13 mouse cellular contexts compared by ENCODE assay signal in the genomic region with DNA sequence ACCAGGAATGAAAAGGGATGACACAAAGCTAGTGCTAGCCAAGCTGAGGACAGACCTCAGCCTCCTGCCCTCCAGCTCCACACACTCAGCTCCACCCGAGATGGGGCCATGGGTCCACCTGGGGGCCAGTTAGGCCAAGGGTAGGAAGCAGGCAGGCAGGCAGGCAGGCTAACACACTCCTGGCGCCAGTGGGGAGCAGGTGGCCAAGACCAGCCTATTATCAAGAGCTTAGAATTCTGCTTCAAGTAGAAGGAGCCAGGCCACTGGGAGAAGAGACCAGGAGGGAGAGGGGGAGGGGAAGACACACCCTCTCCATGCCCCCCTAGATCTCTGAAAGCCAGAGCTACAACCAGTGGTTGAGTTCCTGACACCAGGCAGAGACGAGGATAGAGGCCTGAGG. TPM values are rescaled to one million over a fixed set of nuclear protein-coding genes. Genes with fewer than 3 reads are reported as not detected.
DNase-seq lines count a peak whose midpoint lies in the region; ATAC-seq and TF ChIP-seq lines count a peak whose summit lies in the region.
"Had no signal": no experiment of that assay in that cellular context is flagged by ENCODE, and none has a peak within 500 bp of the region (broad histone marks: within the 10 kb centered on the region; RNA-seq: fewer than 3 reads in every experiment).

No protein-coding gene starts in this region.

- no peak for ATAC-seq in heart, embryonic 12.5 days (ENCODE audit: insufficient number of reproducible peaks, low FRiP score)
- no peak for ATAC-seq in lung, embryonic 15.5 days (ENCODE audit: borderline replicate concordance, extremely low read depth, low FRiP score, low TSS enrichment)
- no peak for ATAC-seq in heart, postnatal 0 days (ENCODE audit: insufficient read depth, low read depth)
- ATAC-seq: intestine, postnatal 0 days had no signal

- intact Hi-C loops in heart, postnatal 10 days (cut with DNase I): no loop called here

- H3K27ac ChIP-seq in heart, embryonic 12.5 days (ENCODE audit: poor library complexity, severe bottlenecking): peak overlapping the region; percentile 65
- peak overlapping the region; percentile 48 for H3K27ac ChIP-seq in lung, embryonic 15.5 days
- H3K27ac ChIP-seq in heart, postnatal 0 days (ENCODE audit: low read depth): peak overlapping the region; percentile 92
- H3K27ac ChIP-seq: limb, embryonic 15.5 days; macrophage had no signal

- WGBS in heart, embryonic 12.5 days: 30% methylated on average over 3 of the region's 3 CpGs
- 30% methylated on average over 3 of the region's 3 CpGs for WGBS in lung, embryonic 15.5 days
- WGBS in heart, postnatal 0 days: 30% methylated on average over 3 of the region's 3 CpGs

- TF ChIP-seq CTCF in heart, postnatal 0 days (IDR thresholded peaks at IDR 0.05; ENCODE audit: low read depth): no peak

- no peaks in the 10 kb centered on the region for H3K36me3 ChIP-seq in heart, embryonic 12.5 days
- no peaks in the 10 kb centered on the region for H3K36me3 ChIP-seq in lung, embryonic 15.5 days
- no peaks in the 10 kb centered on the region for H3K36me3 ChIP-seq in heart, postnatal 0 days (replicated peaks; ENCODE audit: control insufficient read depth, insufficient read depth, low read length)
- H3K36me3 ChIP-seq: limb, embryonic 15.5 days had no signal

- peaks cover 12% of the 10 kb centered on the region for H3K27me3 ChIP-seq in heart, embryonic 12.5 days (replicated peaks)
- peaks cover 10% of the 10 kb centered on the region; the same call in 1 of the 2 replicates for H3K27me3 ChIP-seq in lung, embryonic 15.5 days
- H3K27me3 ChIP-seq in heart, postnatal 0 days (ENCODE audit: control insufficient read depth, insufficient read depth, low read length): peaks cover 7% of the 10 kb centered on the region

- H3K4me1 ChIP-seq in heart, embryonic 12.5 days (replicated peaks): peaks cover 57% of the 10 kb centered on the region
- peaks cover 58% of the 10 kb centered on the region for H3K4me1 ChIP-seq in lung, embryonic 15.5 days
- peaks cover 44% of the 10 kb centered on the region for H3K4me1 ChIP-seq in heart, postnatal 0 days (ENCODE audit: control insufficient read depth, insufficient read depth)

- DNase-seq in heart, postnatal 10 days: no peak
- DNase-seq in lung, postnatal 14 days: no peak
- no peak for DNase-seq in heart, postnatal 0 days (ENCODE audit: low spot score)
- peak; percentile 30 for DNase-seq in retina, postnatal 1 day
- no peak for DNase-seq in kidney, postnatal 36 days
- DNase-seq: adrenal gland, adult 2 months; gastrocnemius, postnatal 36 days had no signal

- H3K9ac ChIP-seq in heart, embryonic 12.5 days: no peak overlapping the region
- H3K9ac ChIP-seq in lung, embryonic 15.5 days: no peak overlapping the region
- no peak overlapping the region for H3K9ac ChIP-seq in heart, postnatal 0 days (replicated peaks; ENCODE audit: low read depth, low read length)
- H3K9ac ChIP-seq: limb, embryonic 15.5 days had no signal

- H3K4me3 ChIP-seq in heart, embryonic 12.5 days: no peak overlapping the region
- no peak overlapping the region for H3K4me3 ChIP-seq in lung, embryonic 15.5 days
- H3K4me3 ChIP-seq in heart, postnatal 0 days (ENCODE audit: low read depth, low read length): no peak overlapping the region
- H3K4me3 ChIP-seq: limb, embryonic 15.5 days; myocyte had no signal

- H3K4me2 ChIP-seq in heart, embryonic 12.5 days: no peak overlapping the region
- no peak overlapping the region for H3K4me2 ChIP-seq in lung, embryonic 15.5 days
- H3K4me2 ChIP-seq in heart, postnatal 0 days (ENCODE audit: low read depth, low read length): no peak overlapping the region
- H3K4me2 ChIP-seq: limb, embryonic 15.5 days had no signal

- H3K9me3 ChIP-seq in heart, embryonic 12.5 days (replicated peaks): no peaks in the 10 kb centered on the region
- H3K9me3 ChIP-seq in lung, embryonic 15.5 days: no peaks in the 10 kb centered on the region
- H3K9me3 ChIP-seq in heart, postnatal 0 days (replicated peaks; ENCODE audit: control insufficient read depth, low read length): no peaks in the 10 kb centered on the region
- H3K9me3 ChIP-seq: limb, embryonic 15.5 days had no signal

- no peak for TF ChIP-seq EP300 in heart, postnatal 0 days (IDR thresholded peaks at IDR 0.05; ENCODE audit: low read depth)

RNA-seq across cellular contexts. Expression of gene Kcnk3, which starts 28.7 kb away (rescaled TPM):
- 45.1 and 46.2 TPM in 2 replicates for polyA plus RNA-seq in heart, embryonic 12.5 days (2016; fragmentation: Nextera tagmentation; extraction: Ambion mirVana)
- 100 to 1,000 TPM; 159 to 183 TPM for total RNA-seq in heart, postnatal 10 days (2021)
- polyA plus RNA-seq in lung, embryonic 15.5 days (2015; fragmentation: Nextera tagmentation; extraction: Ambion mirVana): 21.5 and 23.1 TPM in 2 replicates
- 55.5 and 70.0 TPM in 2 replicates for total RNA-seq in heart, postnatal 0 days (2014; rRNA removed; ENCODE audit: low replicate concordance)
- 36.4 and 45.3 TPM in 2 replicates for polyA plus RNA-seq in heart, postnatal 0 days (2015; fragmentation: Nextera tagmentation; extraction: Ambion mirVana)
- polyA plus RNA-seq: macrophage had no signal

RNA-seq across cellular contexts. Expression of gene Slc35f6, which starts 31.1 kb away (rescaled TPM):
- polyA plus RNA-seq in heart, embryonic 12.5 days (2016; fragmentation: Nextera tagmentation; extraction: Ambion mirVana): 21.4 and 24.9 TPM in 2 replicates
- total RNA-seq in heart, postnatal 10 days (2021): 10 to 100 TPM; 42.1 to 45.4 TPM
- 26.1 and 28.6 TPM in 2 replicates for polyA plus RNA-seq in lung, embryonic 15.5 days (2015; fragmentation: Nextera tagmentation; extraction: Ambion mirVana)
- 61.3 and 86.8 TPM in 2 replicates for total RNA-seq in heart, postnatal 0 days (2014; rRNA removed; ENCODE audit: low replicate concordance)
- polyA plus RNA-seq in heart, postnatal 0 days (2015; fragmentation: Nextera tagmentation; extraction: Ambion mirVana): 30.5 and 31.7 TPM in 2 replicates

RNA-seq across cellular contexts. Expression of gene Cenpa, which starts 49.9 kb away (rescaled TPM):
- polyA plus RNA-seq in heart, embryonic 12.5 days (2016; fragmentation: Nextera tagmentation; extraction: Ambion mirVana): 264 and 282 TPM in 2 replicates
- 10 to 100 TPM; 85.5 to 86.1 TPM for total RNA-seq in heart, postnatal 10 days (2021)
- 332 and 343 TPM in 2 replicates for polyA plus RNA-seq in lung, embryonic 15.5 days (2015; fragmentation: Nextera tagmentation; extraction: Ambion mirVana)
- total RNA-seq in heart, postnatal 0 days (2014; rRNA removed; ENCODE audit: low replicate concordance): 87.9 and 158 TPM in 2 replicates
- polyA plus RNA-seq in heart, postnatal 0 days (2015; fragmentation: Nextera tagmentation; extraction: Ambion mirVana): 128 and 158 TPM in 2 replicates
